ENCODE assay signal across 9 mouse cellular contexts in the genomic region with DNA sequence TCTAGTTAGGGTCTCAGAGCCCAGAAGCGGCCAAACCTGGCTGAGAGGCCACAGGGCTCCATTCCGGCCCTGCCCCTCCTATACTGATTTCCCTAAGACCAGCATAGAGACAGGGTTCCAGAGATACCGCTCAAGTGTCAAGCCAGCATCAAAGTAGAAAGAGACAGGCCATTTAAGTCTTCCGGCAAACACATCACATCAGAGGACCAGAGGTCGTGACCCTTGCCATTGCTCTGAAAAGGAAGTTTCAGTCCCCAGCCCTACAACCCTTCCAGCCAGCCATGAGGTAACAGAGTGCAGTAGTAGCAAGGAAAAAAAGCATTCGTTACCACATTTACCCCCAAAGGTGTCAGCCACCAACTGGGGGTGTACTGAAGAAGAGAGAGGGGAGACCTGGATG. TPM values are rescaled to one million over a fixed set of nuclear protein-coding genes. Genes with fewer than 3 reads are reported as not detected.
DNase-seq lines count a peak whose midpoint lies in the region; ATAC-seq and TF ChIP-seq lines count a peak whose summit lies in the region.
"Had no signal": no experiment of that assay in that cellular context is flagged by ENCODE, and none has a peak within 500 bp of the region (broad histone marks: within the 10 kb centered on the region; RNA-seq: fewer than 3 reads in every experiment).

No protein-coding gene starts in this region.

- no peak for ATAC-seq in kidney, embryonic 14.5 days (ENCODE audit: low FRiP score, low TSS enrichment)
- no peak for ATAC-seq in embryonic facial prominence, embryonic 13.5 days (ENCODE audit: insufficient number of reproducible peaks, insufficient read depth, low FRiP score, low TSS enrichment, low read depth)
- ATAC-seq in liver, embryonic 14.5 days (ENCODE audit: insufficient read depth), result no peak
- no peak for ATAC-seq in cerebellum, adult (ENCODE audit: insufficient number of reproducible peaks, low FRiP score, low TSS enrichment)

- peak overlapping the region; percentile 85 for H3K4me2 ChIP-seq in kidney, embryonic 14.5 days (replicated peaks; ENCODE audit: low read depth, low read length)
- H3K4me2 ChIP-seq in embryonic facial prominence, embryonic 13.5 days, result peak overlapping the region; percentile 96
- peak overlapping the region; percentile 3; the same call in 1 of the 2 replicates for H3K4me2 ChIP-seq in liver, embryonic 14.5 days (ENCODE audit: low read depth)

- peaks cover 49% of the 10 kb centered on the region for H3K36me3 ChIP-seq in kidney, embryonic 14.5 days (ENCODE audit: control insufficient read depth, insufficient read depth, low read length)
- H3K36me3 ChIP-seq in embryonic facial prominence, embryonic 13.5 days, result peaks cover 50% of the 10 kb centered on the region
- H3K36me3 ChIP-seq in liver, embryonic 14.5 days (replicated peaks; ENCODE audit: control insufficient read depth, insufficient read depth, low read depth), result no peaks in the 10 kb centered on the region

- 41% methylated on average over 6 of the region's 6 CpGs for WGBS in kidney, embryonic 14.5 days
- WGBS in embryonic facial prominence, embryonic 13.5 days, result 35% methylated on average over 6 of the region's 6 CpGs
- 61% methylated on average over 6 of the region's 6 CpGs for WGBS in liver, embryonic 14.5 days (ENCODE audit: insufficient replicate concordance)

- no peak overlapping the region for H3K9ac ChIP-seq in kidney, embryonic 14.5 days (ENCODE audit: low read depth, low read length)
- H3K9ac ChIP-seq in embryonic facial prominence, embryonic 13.5 days, result no peak overlapping the region
- H3K9ac ChIP-seq in liver, embryonic 14.5 days (replicated peaks), result no peak overlapping the region

- no peak for TF ChIP-seq CTCF in liver, embryonic 14.5 days (IDR thresholded peaks at IDR 0.05; ENCODE audit: low read depth)

- peak overlapping the region; percentile 44; the same call in 1 of the 2 replicates for H3K27ac ChIP-seq in kidney, embryonic 14.5 days (ENCODE audit: low read depth, low read length)
- no peak overlapping the region for H3K27ac ChIP-seq in embryonic facial prominence, embryonic 13.5 days
- no peak overlapping the region for H3K27ac ChIP-seq in liver, embryonic 14.5 days

- H3K9me3 ChIP-seq in kidney, embryonic 14.5 days (ENCODE audit: control insufficient read depth, low read length), result no peaks in the 10 kb centered on the region
- H3K9me3 ChIP-seq in embryonic facial prominence, embryonic 13.5 days, result no peaks in the 10 kb centered on the region
- H3K9me3 ChIP-seq in liver, embryonic 14.5 days (ENCODE audit: control insufficient read depth, low read length), result no peaks in the 10 kb centered on the region
- H3K9me3 ChIP-seq: megakaryocyte, embryonic 14.5 days had no signal

- no peak for TF ChIP-seq EP300 in liver, embryonic 14.5 days (IDR thresholded peaks at IDR 0.05; ENCODE audit: low read depth)

- no peaks in the 10 kb centered on the region for H3K27me3 ChIP-seq in kidney, embryonic 14.5 days (ENCODE audit: control insufficient read depth, insufficient read depth, low read length)
- no peaks in the 10 kb centered on the region for H3K27me3 ChIP-seq in embryonic facial prominence, embryonic 13.5 days
- peaks cover 16% of the 10 kb centered on the region for H3K27me3 ChIP-seq in liver, embryonic 14.5 days (ENCODE audit: control insufficient read depth, insufficient read depth, low read length)

- peak overlapping the region; percentile 6; the same call in 1 of the 2 replicates for H3K4me3 ChIP-seq in kidney, embryonic 14.5 days (ENCODE audit: low read length)
- no peak overlapping the region for H3K4me3 ChIP-seq in embryonic facial prominence, embryonic 13.5 days
- H3K4me3 ChIP-seq in liver, embryonic 14.5 days (ENCODE audit: insufficient read depth in 1 of 2, low read depth in 2 of 2, low read length in 2 of 2), result no peak overlapping the region
- H3K4me3 ChIP-seq: megakaryocyte, embryonic 14.5 days had no signal

- DNase-seq in kidney, adult 18-20 months, result no peak
- peak; percentile 56 for DNase-seq in ES-CJ7 (ENCODE audit: low read depth, low spot score)
- no peak for DNase-seq in liver, embryonic 14.5 days (ENCODE audit: low read depth in 3 of 3, low spot score in 3 of 3)
- DNase-seq in cerebellum, adult 9-11 months, result no peak
- no peak for DNase-seq in frontal cortex, postnatal 10 days (ENCODE audit: low spot score in 2 of 2)

- peaks cover 64% of the 10 kb centered on the region for H3K4me1 ChIP-seq in kidney, embryonic 14.5 days (ENCODE audit: control insufficient read depth, insufficient read depth, low read length)
- peaks cover 71% of the 10 kb centered on the region for H3K4me1 ChIP-seq in embryonic facial prominence, embryonic 13.5 days
- peaks cover 17 to 27% of the 10 kb centered on the region in 2 experiments for H3K4me1 ChIP-seq in liver, embryonic 14.5 days (replicated peaks; ENCODE audit: control insufficient read depth in 2 of 2, insufficient read depth in 2 of 2, low read length in 1 of 2)

RNA-seq across cellular contexts. Expression of a gene that starts 2.9 kb away (rescaled TPM):
- polyA plus RNA-seq in kidney, embryonic 14.5 days (2014; fragmentation: Nextera tagmentation; extraction: Ambion mirVana), result 61.6 and 83.9 TPM in 2 replicates
- 83.7 and 92.1 TPM in 2 replicates for polyA plus RNA-seq in embryonic facial prominence, embryonic 13.5 days (2015; fragmentation: Nextera tagmentation; extraction: Ambion mirVana)
- polyA plus RNA-seq in liver, embryonic 14.5 days (2012; rRNA removed), result 18.5 TPM in 2 replicates
- polyA plus RNA-seq in liver, embryonic 14.5 days (2014; fragmentation: Nextera tagmentation; extraction: Ambion mirVana), result 6.7 and 7.2 TPM in 2 replicates

RNA-seq across cellular contexts. Expression of a gene that starts 6.3 kb away (rescaled TPM):
- 0.36 TPM in 1 of 2 replicates, not detected in the other for polyA plus RNA-seq in kidney, embryonic 14.5 days (2014; fragmentation: Nextera tagmentation; extraction: Ambion mirVana)
- 1.6 and 2.1 TPM in 2 replicates for polyA plus RNA-seq in embryonic facial prominence, embryonic 13.5 days (2015; fragmentation: Nextera tagmentation; extraction: Ambion mirVana)
- 5.8 and 6.1 TPM in 2 replicates for polyA plus RNA-seq in liver, embryonic 14.5 days (2012; rRNA removed)
- 0.90 and 1.3 TPM in 2 replicates for polyA plus RNA-seq in liver, embryonic 14.5 days (2014; fragmentation: Nextera tagmentation; extraction: Ambion mirVana)

RNA-seq across cellular contexts. Expression of a gene that starts 8.8 kb away (rescaled TPM):
- 1.0 and 1.6 TPM in 2 replicates for polyA plus RNA-seq in kidney, embryonic 14.5 days (2014; fragmentation: Nextera tagmentation; extraction: Ambion mirVana)
- polyA plus RNA-seq in embryonic facial prominence, embryonic 13.5 days (2015; fragmentation: Nextera tagmentation; extraction: Ambion mirVana), result 2.3 and 2.9 TPM in 2 replicates
- 0.49 and 0.66 TPM in 2 replicates for polyA plus RNA-seq in liver, embryonic 14.5 days (2012; rRNA removed)
- 0.23 TPM in 1 of 2 replicates, not detected in the other for polyA plus RNA-seq in liver, embryonic 14.5 days (2014; fragmentation: Nextera tagmentation; extraction: Ambion mirVana)

RNA-seq across cellular contexts. Expression of a gene that starts 21.3 kb away (rescaled TPM):
- polyA plus RNA-seq in kidney, embryonic 14.5 days (2014; fragmentation: Nextera tagmentation; extraction: Ambion mirVana), result 0.67 and 0.92 TPM in 2 replicates
- polyA plus RNA-seq in embryonic facial prominence, embryonic 13.5 days (2015; fragmentation: Nextera tagmentation; extraction: Ambion mirVana), result 0.62 and 1.1 TPM in 2 replicates
- polyA plus RNA-seq in liver, embryonic 14.5 days (2012; rRNA removed), result 0.03 TPM in 2 replicates
- polyA plus RNA-seq in liver, embryonic 14.5 days (2014; fragmentation: Nextera tagmentation; extraction: Ambion mirVana), result 0.05 TPM in 1 of 2 replicates, not detected in the other

RNA-seq across cellular contexts. Expression of a gene that starts 40.3 kb away (rescaled TPM):
- 17.4 and 20.3 TPM in 2 replicates for polyA plus RNA-seq in kidney, embryonic 14.5 days (2014; fragmentation: Nextera tagmentation; extraction: Ambion mirVana)
- polyA plus RNA-seq in embryonic facial prominence, embryonic 13.5 days (2015; fragmentation: Nextera tagmentation; extraction: Ambion mirVana), result 29.9 and 30.7 TPM in 2 replicates
- polyA plus RNA-seq in liver, embryonic 14.5 days (2012; rRNA removed), result 9.9 and 10.8 TPM in 2 replicates
- 2.7 and 5.2 TPM in 2 replicates for polyA plus RNA-seq in liver, embryonic 14.5 days (2014; fragmentation: Nextera tagmentation; extraction: Ambion mirVana)

Comparison
In these comparisons a context has a peak if more than half of its experiments do, and no peak if none do; other contexts are left out.
1. H3K4me2 ChIP-seq: peak in every context shown above with its lines; median percentile 96 in embryonic facial prominence, embryonic 13.5 days; 85 in kidney, embryonic 14.5 days; 3 in liver, embryonic 14.5 days.